Mouse (Mus musculus): ENCODE data around the gene Mdfi.

Mdfi gene

GRCm38 (mm10) chr17:47802806-47803205 lies 31.7 kb downstream of the Mdfi start:
- no peak for DNase-seq (ENCODE audit: low read depth)

GRCm38 (mm10) chr17:47797383-47797782 lies 37.1 kb downstream of the Mdfi start:
- DNase-seq (ENCODE audit: low read depth): no peak

- no peak for DNase-seq (ENCODE audit: low read depth)
Measured at GRCm38 (mm10) chr17:47796968-47797367, 37.5 kb downstream of the Mdfi start.

- no peak for DNase-seq (ENCODE audit: low read depth)
Measured at GRCm38 (mm10) chr17:47796156-47796816, 38.2 kb downstream of the Mdfi start.

- DNase-seq (ENCODE audit: low read depth): no peak
Measured at GRCm38 (mm10) chr17:47795446-47795845, 39.0 kb downstream of the Mdfi start.

- DNase-seq (ENCODE audit: low read depth): peak; percentile 46
Measured at GRCm38 (mm10) chr17:47793377-47793776, 41.1 kb downstream of the Mdfi start.

GRCm38 (mm10) chr17:47792098-47792863 lies 42.2 kb downstream of the Mdfi start:
- peak; percentile 48 for DNase-seq (ENCODE audit: low read depth)

- DNase-seq (ENCODE audit: low read depth): no peak
Measured at GRCm38 (mm10) chr17:47788996-47789395, 45.5 kb downstream of the Mdfi start.

GRCm38 (mm10) chr17:47788306-47788705 lies 46.2 kb downstream of the Mdfi start:
- no peak for DNase-seq (ENCODE audit: low read depth)

GRCm38 (mm10) chr17:47787632-47788031 lies 46.9 kb downstream of the Mdfi start:
- DNase-seq (ENCODE audit: low read depth): no peak

GRCm38 (mm10) chr17:47784411-47784810 lies 50.1 kb downstream of the Mdfi start:
- no peak for DNase-seq (ENCODE audit: low read depth)

GRCm38 (mm10) chr17:47783445-47784223 lies 50.9 kb downstream of the Mdfi start:
- DNase-seq (ENCODE audit: low read depth): no peak

- no peak for DNase-seq (ENCODE audit: low read depth)
Measured at GRCm38 (mm10) chr17:47782486-47782885, 52.0 kb downstream of the Mdfi start.

GRCm38 (mm10) chr17:47780470-47780869 lies 54.0 kb downstream of the Mdfi start:
- DNase-seq (ENCODE audit: low read depth): no peak

GRCm38 (mm10) chr17:47777141-47777540 lies 57.4 kb downstream of the Mdfi start:
- no peak for DNase-seq (ENCODE audit: low read depth)

- DNase-seq (ENCODE audit: low read depth): no peak
Measured at GRCm38 (mm10) chr17:47773604-47774003, 60.9 kb downstream of the Mdfi start.

- DNase-seq (ENCODE audit: low read depth): no peak
Measured at GRCm38 (mm10) chr17:47769389-47770299, 64.8 kb downstream of the Mdfi start.

GRCm38 (mm10) chr17:47768707-47769276 lies 65.7 kb downstream of the Mdfi start:
- DNase-seq (ENCODE audit: low read depth): no peak

- no peak for DNase-seq (ENCODE audit: low read depth)
Measured at GRCm38 (mm10) chr17:47767456-47768141, 66.9 kb downstream of the Mdfi start.

- DNase-seq (ENCODE audit: low read depth): no peak
Measured at GRCm38 (mm10) chr17:47767081-47767455, 67.4 kb downstream of the Mdfi start.
